Mouse (Mus musculus) MEL (cell line): Measurements from ENCODE around the gene Wnt1.

Experiments
- POLR2AphosphoS2 ChIP-seq: IDR thresholded peaks from 2 replicates; pipeline ENCODE4 v1.6.1; 2011; ENCODE audit warnings: low read length, improper control_type of control experiment
- POLR2AphosphoS5 ChIP-seq: IDR thresholded peaks from 2 replicates; pipeline ENCODE4 v1.6.1; 2012; ENCODE audit warnings: low read depth, borderline replicate concordance, mild to moderate bottlenecking, inconsistent platforms, low read length, moderate library complexity, mixed read lengths

- TF ChIP-seq POLR2AphosphoS5 (no peak), POLR2AphosphoS2 (no peak)
Observed at GRCm38 (mm10) chr15:98839671-98840585, 50.3 kb downstream of the Wnt1 start.
